Mouse (Mus musculus): ENCODE measurements at regions not wholly inside any gene's neighbourhood (a gene's known extent, or its start where the extent isn't known, plus 50 kb on each side); places are given as distances from the start of the nearest gene placed in this dataset.

DNA sequence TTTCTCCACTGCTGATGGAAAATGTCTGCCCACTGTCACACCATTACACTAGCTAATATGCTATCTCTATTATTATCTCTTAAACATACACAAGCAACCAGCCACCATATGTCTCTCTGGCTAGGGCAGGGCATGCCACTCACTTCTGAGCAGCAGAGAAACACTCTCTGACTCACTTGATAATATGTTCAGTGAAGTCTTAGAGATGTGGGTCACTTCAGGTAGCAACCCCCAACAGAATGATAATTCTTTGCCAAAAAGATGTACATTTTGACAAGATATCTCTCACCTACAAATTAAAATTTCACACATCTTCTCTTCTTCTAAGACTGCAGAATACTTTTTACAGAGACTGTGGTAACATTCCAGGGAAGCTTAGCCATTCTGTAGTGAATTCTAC is 72.8 kb downstream of the Tmem215 start:
- TF ChIP-seq CTCF (IDR thresholded peaks at IDR 0.05) (no peak), EP300 (IDR thresholded peaks at IDR 0.05; ENCODE audit: insufficient read depth, low read depth, low read length) (no peak), POLR2A (IDR thresholded peaks at IDR 0.05; ENCODE audit: insufficient read depth, low read depth, low read length) (no peak)

All from heart, adult 2 months (tissue).